Mouse (Mus musculus): Measurements from ENCODE around the gene Cntn4.

The Cntn4 gene

DNA sequence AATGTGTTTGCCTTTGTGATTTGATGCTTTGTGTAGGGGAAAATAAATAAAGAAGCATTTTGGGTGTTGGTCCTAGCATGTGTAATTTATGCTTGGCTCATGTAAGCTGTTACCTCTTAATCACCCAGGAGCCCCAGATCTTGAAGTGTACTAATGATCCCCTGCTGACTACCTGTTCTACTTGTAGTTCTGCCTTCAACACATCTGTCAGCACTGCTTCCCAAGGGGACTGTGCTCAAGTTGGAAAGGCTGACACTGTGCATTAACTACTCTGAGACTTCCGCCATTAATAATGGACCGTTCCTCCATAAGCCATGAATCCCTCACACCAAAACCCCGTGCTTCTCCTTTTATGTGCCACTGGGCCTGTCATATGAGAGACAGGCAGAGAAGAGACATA, 778.2 kb downstream of the Cntn4 start:
- no peak for DNase-seq (ENCODE audit: extremely low read depth, low read depth, low spot score)

DNA sequence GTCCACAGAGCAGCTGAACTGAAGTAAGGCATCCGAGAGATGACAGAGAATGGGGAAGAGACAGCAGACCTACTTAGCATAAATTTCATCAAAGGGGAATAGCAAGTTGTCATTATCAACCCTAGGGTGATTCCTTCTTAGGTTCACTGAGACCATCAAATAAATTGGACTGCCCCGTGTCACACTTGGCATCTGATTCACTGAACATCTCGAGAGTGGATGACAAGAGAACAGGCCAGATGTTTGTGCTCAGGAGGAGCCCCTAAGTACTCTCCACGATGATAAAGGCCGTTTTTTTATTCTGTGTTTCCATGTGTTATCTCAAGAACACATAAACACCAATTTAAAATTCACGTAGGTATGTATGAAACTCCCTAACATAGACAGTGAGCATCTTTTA, 780.7 kb downstream of the Cntn4 start:
- DNase-seq (ENCODE audit: extremely low read depth, low read depth, low spot score): no peak

DNA sequence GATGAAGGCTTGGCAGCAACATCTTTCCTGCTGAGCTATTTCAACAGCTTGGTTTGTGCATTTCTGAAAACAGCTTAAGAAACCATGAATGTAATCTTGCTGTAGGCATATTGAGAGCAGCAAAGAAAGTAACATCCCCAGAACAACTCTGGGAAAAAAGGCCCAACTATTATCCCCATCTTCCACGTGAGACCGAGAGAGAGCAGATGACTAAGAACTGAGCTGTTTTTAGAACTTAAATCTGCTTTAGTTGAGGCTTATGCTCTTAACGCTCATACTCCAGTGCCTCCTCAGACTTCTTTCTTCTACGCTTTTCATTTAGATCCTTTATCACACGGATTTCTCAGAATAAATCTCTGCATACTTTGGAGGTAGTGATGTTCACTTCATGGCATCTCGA, 784.9 kb downstream of the Cntn4 start:
- DNase-seq (ENCODE audit: extremely low read depth, low read depth, low spot score): no peak

DNA sequence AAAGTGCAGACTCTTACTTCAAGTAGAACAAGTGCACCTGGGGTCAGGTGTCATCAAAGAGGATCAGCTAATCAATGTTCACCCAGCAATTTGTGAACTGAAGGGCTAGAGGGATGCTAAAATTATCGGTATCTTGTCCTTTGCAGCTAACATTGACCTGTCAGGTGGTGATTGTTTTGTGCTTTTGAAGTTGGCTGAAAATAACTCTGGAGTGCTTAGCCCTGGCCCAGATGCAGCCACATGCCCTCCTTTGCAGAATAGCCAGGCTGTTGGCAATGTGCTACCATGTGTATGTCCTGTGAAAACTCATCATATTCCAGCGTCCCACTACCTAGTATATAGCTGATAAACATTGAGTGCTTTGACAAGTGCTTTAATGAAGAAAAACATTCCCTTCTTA, 786.4 kb downstream of the Cntn4 start:
- no peak for DNase-seq (ENCODE audit: extremely low read depth, low read depth, low spot score)

DNA sequence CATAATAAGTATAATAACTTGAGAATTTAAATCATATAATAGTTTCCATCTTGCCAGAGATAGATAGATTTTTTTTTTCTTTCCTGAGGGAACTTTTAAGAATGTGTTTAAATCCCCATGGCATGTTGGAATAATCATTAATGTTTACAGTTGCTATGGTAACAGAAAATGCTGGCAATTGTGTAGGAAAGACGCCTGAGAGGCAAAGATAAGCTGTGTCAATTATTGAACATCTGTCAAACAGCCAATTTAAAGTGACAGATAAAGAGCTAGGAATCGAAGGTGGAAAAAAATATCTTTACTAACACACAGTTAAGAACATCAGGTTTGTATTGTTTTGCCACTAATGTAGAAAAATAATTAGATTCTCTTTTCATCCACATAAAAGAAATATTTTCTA, 788.3 kb downstream of the Cntn4 start:
- no peak for DNase-seq (ENCODE audit: extremely low read depth, low read depth, low spot score)

DNA sequence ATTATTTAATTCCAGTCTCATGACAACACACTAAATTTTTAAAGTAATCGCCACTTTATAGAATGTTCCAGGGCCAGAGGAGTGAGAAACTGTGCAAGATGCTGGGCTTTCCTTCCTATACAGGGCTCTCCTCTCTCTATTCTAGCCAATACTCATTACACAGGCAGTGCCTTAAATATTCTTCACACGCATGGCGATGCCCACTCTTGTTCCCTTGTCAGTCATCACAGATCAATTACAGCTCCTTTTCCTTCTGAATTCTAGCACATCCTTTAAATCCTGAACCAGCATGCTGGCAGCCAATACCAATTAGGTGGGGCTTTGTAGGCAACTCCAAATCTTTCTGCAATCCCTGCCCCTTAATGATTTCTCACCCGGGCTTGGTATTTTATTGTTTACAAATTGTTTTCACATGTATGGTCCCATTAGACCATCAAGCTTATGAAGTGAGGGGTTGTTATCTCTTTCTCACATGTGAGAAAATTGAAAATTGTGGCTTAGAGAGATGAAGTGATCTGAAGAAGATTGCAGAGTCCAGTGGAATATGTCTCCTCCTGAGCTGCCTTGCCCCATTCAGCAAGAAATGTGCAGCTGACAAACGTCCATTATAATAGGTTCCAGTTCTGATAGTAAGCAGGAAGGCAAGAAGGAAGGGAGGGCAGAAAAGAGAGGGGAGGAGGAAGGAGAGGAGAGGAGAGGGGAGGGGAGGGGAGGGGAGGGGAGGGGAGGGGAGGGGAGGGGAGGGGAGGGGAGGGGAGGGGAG, 789.0 kb downstream of the Cntn4 start:
- DNase-seq (ENCODE audit: extremely low read depth, low read depth, low spot score): no peak

DNA sequence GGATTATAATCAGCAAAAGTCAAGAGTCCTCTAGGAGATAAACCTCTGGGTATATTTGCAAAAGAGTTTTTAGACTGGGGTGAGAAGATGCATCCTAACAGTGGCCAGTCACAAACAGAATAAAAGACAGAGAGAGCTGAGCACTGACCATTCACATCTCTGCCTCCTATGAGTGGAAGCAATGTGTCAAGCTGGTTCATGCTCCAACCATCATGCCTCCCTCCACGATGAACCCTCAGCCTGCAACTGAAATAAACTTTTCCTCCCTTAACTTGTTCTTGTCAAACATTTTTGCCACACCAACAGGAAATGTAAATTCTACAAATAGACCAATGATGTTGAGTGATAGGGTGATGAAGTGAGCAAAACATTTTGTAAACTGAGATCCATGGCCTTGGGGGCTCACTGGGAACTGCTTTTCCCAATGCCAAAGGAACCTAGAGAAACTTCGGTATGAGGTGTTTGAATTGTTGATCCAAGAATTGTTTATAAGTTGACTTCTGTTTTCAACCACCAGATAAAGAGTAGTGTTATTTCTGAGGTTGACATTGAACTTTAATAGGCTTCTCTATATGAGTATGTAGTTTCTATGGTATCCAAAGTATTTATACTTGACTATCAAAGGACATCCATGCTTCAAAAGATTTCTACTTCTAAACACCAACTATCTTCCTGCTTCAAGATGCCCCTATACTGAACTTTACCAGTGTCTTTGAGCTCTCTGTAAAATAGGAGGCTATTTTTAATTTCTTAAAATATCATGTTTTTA, 794.6 kb downstream of the Cntn4 start:
- no peak for DNase-seq (ENCODE audit: extremely low read depth, low read depth, low spot score)

DNA sequence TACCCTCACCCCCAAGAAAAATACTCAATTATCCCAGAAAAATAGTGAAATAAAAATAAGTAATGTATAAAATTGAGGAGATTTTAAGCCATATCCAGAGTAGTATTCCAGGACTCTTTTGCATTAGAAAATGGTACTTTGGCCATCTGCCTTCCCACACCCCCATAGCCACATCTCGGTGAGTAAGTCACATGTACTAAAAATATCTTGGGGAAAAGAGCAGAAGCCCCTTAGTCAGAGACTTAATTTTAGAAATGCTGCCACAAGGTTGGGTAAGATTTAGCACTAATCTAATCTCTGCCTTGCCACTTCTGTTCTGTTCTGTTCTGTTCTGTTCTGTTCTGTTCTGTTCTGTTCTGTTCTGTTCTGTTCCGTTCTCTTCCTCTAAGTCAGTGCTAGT, 796.4 kb downstream of the Cntn4 start:
- DNase-seq (ENCODE audit: extremely low read depth, low read depth, low spot score): no peak

DNA sequence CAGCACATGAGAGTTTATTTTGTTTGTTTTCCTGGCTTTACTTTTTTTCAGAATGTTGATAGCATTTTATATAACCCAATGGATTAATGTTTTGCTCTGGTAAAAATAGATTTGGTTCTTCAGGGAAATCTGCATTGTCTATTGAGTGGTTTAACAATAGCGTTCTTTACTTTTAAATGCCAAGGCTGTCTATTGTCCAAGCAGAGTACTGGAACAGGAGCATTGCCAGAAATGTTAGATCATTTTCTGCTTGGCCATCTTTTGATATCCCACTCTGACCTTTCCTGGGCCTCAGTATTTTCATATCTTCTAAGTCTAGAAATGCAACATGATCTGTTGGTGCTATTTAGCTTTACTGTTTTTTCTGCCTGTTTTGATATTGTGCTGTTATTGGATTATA, 804.1 kb downstream of the Cntn4 start:
- no peak for DNase-seq (ENCODE audit: extremely low read depth, low read depth, low spot score)

DNA sequence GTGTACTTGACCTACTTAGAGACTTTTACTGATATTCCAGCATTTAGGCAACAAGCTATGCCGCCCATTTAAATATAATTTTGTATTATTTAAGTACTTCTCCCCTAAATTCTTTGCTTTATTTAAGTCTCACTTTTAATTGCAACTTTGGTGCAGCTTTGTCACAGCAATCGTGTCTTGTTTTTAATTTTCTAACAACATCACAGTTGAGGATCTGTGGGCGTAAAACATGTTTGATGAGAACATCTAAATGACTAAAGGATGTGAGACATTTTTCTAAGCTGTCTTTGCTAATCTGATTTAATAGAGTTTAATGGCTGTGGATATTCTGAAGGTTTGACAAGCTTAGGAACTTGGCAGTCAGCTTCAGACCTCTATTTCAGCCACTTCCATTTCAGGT, 818.8 kb downstream of the Cntn4 start:
- DNase-seq (ENCODE audit: extremely low read depth, low read depth, low spot score): no peak

DNA sequence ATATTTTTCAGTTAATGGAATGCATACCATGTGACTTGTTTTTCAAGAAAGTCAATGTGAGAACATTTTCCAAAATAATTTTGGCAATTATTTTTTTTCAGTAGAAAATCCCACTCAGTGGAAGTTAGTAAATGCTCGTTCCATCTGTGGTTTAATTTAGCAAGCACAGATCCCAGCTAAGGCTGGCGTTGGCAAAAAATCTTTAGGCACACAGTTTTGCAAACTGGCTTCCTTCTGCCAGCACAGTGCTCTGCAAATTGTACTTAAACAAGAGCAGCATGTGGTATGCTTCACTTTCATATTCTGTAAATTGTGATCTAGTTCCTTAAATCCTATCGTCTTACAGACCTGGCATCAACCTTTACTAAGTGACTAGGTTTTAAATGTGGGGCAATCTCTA, 821.7 kb downstream of the Cntn4 start:
- DNase-seq (ENCODE audit: extremely low read depth, low read depth, low spot score): no peak

DNA sequence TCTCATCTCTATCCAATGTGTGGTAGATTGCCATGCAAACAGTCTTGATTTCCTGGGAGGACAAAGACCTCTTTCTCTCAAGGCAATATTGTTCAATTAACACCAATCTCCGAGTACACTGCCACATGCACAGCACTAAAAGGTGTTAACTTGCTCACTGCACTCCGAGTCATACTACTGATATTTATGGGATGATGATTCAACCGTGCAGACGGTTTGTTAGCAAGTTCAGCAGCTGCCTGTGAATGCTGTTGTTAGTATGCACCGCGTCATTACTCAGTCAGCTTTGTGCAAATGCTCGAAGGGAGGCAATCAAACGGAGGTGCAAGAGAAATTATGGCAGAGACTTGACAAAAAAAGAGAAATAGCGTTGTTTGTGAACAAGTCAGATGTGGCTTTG, 826.5 kb downstream of the Cntn4 start:
- DNase-seq (ENCODE audit: extremely low read depth, low read depth, low spot score): no peak

DNA sequence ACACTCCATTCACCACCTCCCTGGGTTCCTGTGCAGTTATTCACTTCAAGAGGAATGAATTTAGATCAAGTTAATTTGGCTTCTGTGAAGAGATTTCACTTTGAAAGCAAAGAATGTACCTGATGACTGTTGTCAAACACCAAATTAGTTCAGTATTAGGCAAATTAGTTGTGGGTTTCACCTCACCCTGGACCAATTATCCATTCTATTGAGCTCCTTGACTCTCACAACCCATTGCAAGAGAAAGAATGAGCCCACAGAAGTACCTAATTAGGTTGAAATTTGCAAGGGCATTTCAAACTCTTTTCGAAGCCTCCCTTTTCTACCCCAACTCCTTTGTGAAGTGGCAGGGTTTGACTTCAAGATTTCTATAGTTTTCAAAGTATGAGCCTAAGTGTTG, 842.9 kb downstream of the Cntn4 start:
- no peak for DNase-seq (ENCODE audit: extremely low read depth, low read depth, low spot score)

DNA sequence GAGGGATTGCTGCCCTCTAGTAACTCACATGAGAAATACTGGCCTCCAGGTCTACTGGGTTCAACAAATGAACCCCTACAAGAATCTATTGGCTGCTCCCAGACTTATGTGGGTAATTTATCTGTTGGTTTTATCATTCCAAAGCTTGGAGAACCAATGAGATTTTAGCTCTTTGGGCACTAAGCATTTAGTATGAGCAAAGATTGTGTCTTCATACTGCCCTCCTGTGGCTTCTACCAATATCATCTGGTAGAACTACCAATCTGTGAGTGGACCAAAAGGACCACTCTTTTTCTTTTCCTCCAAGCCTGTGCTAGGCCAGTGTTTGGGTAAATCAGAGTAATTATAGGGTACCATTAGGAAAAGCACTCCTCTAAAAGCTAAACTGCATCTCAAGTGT, 866.0 kb downstream of the Cntn4 start:
- no peak for DNase-seq (ENCODE audit: extremely low read depth, low read depth, low spot score)

DNA sequence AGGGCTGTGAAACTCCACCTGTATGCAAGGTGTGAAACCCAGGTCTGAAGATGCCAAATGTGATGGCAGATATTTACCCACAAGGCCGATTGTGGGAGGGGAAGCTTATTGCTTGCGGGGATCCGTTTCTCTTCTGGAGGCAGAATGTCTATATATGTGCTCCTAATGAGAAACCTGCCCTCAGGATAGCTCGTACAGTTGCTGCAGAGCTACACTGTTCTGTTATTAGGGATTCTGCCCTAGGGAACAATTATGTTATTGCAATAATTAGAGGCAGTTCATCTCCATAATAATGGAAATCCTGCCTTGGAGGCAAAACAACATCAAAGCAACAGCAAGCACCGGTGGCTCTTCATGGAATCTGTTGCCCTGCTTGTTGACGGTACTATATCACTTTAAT, 884.2 kb downstream of the Cntn4 start:
- no peak for DNase-seq (ENCODE audit: extremely low read depth, low read depth, low spot score)

DNA sequence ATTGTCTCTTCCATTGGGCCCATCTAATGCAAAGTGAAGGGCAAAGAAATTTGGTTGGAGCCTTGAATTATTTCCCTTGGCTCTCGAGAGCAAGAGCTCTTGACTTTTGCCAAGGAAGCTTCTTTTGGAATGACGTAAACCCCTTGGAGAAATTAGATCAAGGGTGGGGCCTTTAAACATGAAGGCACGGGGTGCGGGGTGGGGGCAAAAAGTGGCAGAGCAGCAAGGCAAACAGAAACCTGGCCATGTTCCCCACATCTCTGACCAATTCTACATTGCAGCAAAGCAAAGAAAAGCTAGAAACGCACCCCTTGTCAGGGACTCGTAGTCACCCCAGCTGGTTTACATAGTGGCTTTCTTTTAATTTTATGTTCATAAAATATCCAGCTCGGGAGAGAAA, 887.9 kb downstream of the Cntn4 start:
- no peak for DNase-seq (ENCODE audit: extremely low read depth, low read depth, low spot score)

DNA sequence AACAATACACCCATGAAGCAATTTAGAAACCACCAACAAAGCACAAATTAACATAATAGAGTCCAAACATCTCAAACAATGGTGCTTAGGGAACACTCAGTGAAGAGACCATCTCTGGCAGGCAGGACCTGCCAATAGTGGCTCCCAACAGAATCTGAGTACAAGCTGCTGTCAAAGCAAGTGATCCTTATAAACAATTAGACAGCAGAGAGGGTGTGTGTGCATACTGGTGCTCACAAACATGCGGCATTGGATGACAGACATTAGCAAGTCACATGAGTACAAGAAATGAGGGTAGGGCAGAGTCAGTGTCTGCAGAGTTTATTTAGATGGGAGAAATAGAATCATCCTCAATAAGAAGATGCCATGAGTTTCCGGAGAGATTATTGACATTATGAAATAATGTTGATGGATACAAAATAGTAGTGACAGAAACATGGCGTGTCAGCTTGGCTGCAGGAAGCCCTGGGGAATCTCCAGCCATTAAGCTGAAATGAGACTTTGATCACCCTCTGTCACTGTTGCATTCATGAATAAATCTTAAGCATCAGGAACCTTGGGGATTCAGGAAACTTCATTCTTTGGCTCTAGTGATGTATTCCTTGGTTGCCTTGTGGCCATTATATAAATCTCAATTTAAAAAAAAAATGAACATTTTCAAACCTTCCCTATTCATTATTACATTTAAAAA, 888.5 kb downstream of the Cntn4 start:
- no peak for DNase-seq (ENCODE audit: extremely low read depth, low read depth, low spot score)

DNA sequence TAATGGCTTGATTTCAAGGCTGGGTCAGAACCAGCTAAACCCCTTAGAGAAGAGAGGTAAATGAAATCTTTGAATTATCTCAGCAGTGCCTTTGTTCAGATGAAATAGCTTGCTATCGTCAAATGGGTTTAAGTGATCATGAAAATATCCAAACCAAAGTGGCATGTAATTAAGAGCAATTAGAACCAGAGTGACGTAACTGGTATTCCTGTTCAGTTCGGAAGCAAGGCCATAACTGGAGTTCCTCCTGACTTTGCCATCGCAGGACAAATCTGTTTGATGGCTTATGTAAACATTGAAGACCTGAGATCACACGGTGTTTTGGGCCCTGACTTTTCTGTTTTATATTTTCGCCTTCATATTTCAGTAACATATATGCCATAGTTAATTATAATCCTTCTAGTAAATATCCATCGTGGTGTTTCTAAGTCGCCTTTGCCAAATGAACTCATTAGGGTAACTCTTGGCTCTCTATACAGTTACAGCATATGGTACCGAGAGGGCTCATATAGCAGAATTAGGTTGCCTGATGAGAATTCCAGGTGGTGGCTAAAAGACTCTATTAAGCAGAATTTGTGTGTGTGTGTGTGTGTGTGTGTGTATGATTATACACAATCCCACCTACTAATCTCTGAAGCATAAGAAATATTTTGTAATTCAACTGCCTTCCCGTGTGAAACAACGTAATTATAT, 889.6 kb downstream of the Cntn4 start:
- no peak for DNase-seq (ENCODE audit: extremely low read depth, low read depth, low spot score)

DNA sequence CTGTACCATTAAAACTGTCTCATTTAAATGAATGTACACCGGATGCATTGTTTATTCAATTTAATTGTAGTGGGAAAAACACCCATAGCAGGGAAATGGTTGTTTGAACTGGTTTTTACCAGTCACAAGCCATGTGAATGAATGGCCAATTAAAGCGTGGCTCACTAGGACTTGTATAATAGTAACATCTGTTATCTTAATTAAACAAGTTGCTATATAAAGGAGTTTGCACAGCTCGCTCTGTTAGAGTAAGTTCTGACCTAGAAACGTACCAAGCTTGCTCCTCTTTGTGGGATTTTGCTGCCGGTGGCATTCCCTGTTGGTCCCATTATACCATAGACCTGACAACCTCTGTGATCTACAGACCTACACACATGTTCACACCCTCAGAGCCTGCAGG, 902.7 kb downstream of the Cntn4 start:
- DNase-seq (ENCODE audit: extremely low read depth, low read depth, low spot score): no peak

DNA sequence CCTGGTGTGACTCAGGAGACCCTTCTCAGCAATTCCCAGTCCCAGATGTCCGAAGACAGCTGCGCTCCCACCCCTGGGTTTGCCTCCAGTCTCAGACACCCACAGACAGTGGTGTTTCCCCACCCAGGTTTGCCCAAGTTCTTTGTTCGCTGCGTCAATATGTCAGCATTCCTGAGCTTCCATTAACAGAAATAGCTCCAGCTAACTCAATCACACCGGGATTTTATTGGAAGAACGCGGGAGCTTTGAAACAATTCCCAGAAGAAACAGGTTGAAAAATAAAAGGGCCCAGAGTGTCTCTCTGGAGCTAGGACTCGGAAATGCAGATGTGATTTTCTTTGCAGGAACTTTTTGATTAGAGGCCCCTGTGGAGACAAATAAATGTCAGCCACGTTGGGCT, 916.3 kb downstream of the Cntn4 start:
- DNase-seq (ENCODE audit: extremely low read depth, low read depth, low spot score): no peak

DNA sequence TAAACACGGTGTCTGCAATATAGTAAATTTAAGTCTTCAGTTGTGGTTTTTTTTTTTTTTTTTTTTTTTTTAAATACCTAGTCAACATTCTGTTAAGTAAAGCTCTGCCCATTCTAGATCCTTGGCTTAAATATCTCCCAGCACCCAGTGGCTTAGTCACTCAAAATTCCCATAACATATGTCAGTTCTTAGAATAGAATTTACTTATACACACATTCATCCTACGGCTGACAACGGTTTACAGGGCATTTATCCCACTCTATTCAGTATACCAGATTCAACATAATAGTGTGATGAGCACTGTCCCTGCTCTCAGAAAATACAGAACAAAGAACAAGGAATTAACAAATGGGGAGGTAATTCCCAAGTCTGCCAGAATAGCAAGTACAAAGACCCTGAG, 939.6 kb downstream of the Cntn4 start:
- no peak for DNase-seq (ENCODE audit: extremely low read depth, low read depth, low spot score)
